Comparison of ENCODE assay signal across 14 mouse cellular contexts in the genomic region with DNA sequence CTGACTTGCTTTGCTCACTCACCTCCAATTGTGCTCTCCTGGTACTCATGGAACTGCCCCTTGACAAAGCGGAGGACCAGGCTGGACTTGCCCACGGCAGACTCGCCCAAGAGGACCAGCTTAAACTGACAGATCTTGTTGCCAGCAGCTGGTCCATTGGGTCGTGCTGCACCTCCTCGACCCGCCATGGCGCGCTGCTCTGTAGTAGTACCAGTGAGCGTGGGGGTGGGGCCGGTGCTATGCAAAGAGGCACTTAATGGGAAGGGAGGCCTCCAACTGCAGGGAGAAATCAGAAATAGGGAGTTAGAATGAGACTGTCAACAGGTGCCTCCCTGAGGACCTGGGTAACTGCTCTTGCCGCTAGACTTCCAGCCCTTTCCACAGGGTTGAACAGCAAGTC. TPM values are rescaled to one million over a fixed set of nuclear protein-coding genes. Genes with fewer than 3 reads are reported as not detected.
DNase-seq lines count a peak whose midpoint lies in the region; ATAC-seq and TF ChIP-seq lines count a peak whose summit lies in the region.
"Had no signal": no experiment of that assay in that cellular context is flagged by ENCODE, and none has a peak within 500 bp of the region (broad histone marks: within the 10 kb centered on the region; RNA-seq: fewer than 3 reads in every experiment).

No protein-coding gene starts in this region.

- no peak overlapping the region for H3K4me3 ChIP-seq in heart, adult 2 months
- no peak overlapping the region for H3K4me3 ChIP-seq in kidney, embryonic 14.5 days (ENCODE audit: low read length)
- H3K4me3 ChIP-seq in G1E (ENCODE audit: low read depth, low read length): 0 out of 2 replicates have a peak overlapping the region, but pooled peaks have one; percentile 2
- H3K4me3 ChIP-seq in liver, postnatal 0 days (ENCODE audit: low read depth, low read length): no peak overlapping the region

- peak overlapping the region; percentile 82 for H3K27ac ChIP-seq in heart, adult 2 months
- no peak overlapping the region for H3K27ac ChIP-seq in kidney, embryonic 14.5 days (ENCODE audit: low read depth, low read length)
- peak overlapping the region; percentile 71 for H3K27ac ChIP-seq in liver, postnatal 0 days (ENCODE audit: low read depth)

- no peak for TF ChIP-seq EP300 in heart, adult 2 months (IDR thresholded peaks at IDR 0.05; ENCODE audit: insufficient read depth, low read depth, low read length)
- no peak for TF ChIP-seq EP300 in liver, postnatal 0 days (IDR thresholded peaks at IDR 0.05; ENCODE audit: low read depth)

- TF ChIP-seq CTCF in heart, adult 2 months (IDR thresholded peaks at IDR 0.05): no peak
- no peak for TF ChIP-seq CTCF in G1E (IDR thresholded peaks at IDR 0.05; ENCODE audit: low read depth, low read length)
- TF ChIP-seq CTCF in liver, postnatal 0 days (IDR thresholded peaks at IDR 0.05; ENCODE audit: low read depth): no peak

- no peaks in the 10 kb centered on the region for H3K27me3 ChIP-seq in heart, adult 2 months (ENCODE audit: control insufficient read depth, insufficient read depth, low read length)
- no peaks in the 10 kb centered on the region for H3K27me3 ChIP-seq in kidney, embryonic 14.5 days (ENCODE audit: control insufficient read depth, insufficient read depth, low read length)
- no peaks in the 10 kb centered on the region for H3K27me3 ChIP-seq in G1E (ENCODE audit: insufficient read depth, low read length)
- H3K27me3 ChIP-seq in liver, postnatal 0 days (ENCODE audit: insufficient read depth, low read length): no peaks in the 10 kb centered on the region

- no peak for ATAC-seq in kidney, embryonic 14.5 days (ENCODE audit: low FRiP score, low TSS enrichment)
- no peak for ATAC-seq in G1E (ENCODE audit: extremely low read depth, insufficient number of reproducible peaks, low FRiP score, poor library complexity, severe bottlenecking)
- no peak for ATAC-seq in liver, postnatal 0 days
- ATAC-seq: forebrain, embryonic 16.5 days had no signal

- H3K9ac ChIP-seq in heart, adult 2 months (ENCODE audit: low read depth, low read length): no peak overlapping the region
- H3K9ac ChIP-seq in kidney, embryonic 14.5 days (ENCODE audit: low read depth, low read length): no peak overlapping the region
- no peak overlapping the region for H3K9ac ChIP-seq in liver, postnatal 0 days (replicated peaks)

- peaks cover 39% of the 10 kb centered on the region for H3K4me1 ChIP-seq in heart, adult 2 months (ENCODE audit: control insufficient read depth, insufficient read depth, low read length)
- peaks cover 12% of the 10 kb centered on the region for H3K4me1 ChIP-seq in kidney, embryonic 14.5 days (ENCODE audit: control insufficient read depth, insufficient read depth, low read length)
- H3K4me1 ChIP-seq in G1E (ENCODE audit: insufficient read depth, low read depth, low read length): peaks cover 84% of the 10 kb centered on the region
- H3K4me1 ChIP-seq in liver, postnatal 0 days (ENCODE audit: insufficient read depth): peaks cover 43% of the 10 kb centered on the region

- peaks cover 40% of the 10 kb centered on the region for H3K36me3 ChIP-seq in heart, adult 2 months (ENCODE audit: control insufficient read depth, insufficient read depth, low read length)
- H3K36me3 ChIP-seq in kidney, embryonic 14.5 days (ENCODE audit: control insufficient read depth, insufficient read depth, low read length): peaks cover 47% of the 10 kb centered on the region
- H3K36me3 ChIP-seq in G1E (replicated peaks): peaks cover 92% of the 10 kb centered on the region
- peaks cover 44% of the 10 kb centered on the region for H3K36me3 ChIP-seq in liver, postnatal 0 days (replicated peaks; ENCODE audit: insufficient read depth, low read length)

- H3K9me3 ChIP-seq in kidney, embryonic 14.5 days (ENCODE audit: control insufficient read depth, low read length): no peaks in the 10 kb centered on the region
- H3K9me3 ChIP-seq in G1E (replicated peaks): no peaks in the 10 kb centered on the region
- no peaks in the 10 kb centered on the region for H3K9me3 ChIP-seq in liver, postnatal 0 days (ENCODE audit: low read length)

- WGBS in heart, adult 2 months: 72% methylated on average over 11 of the region's 11 CpGs
- WGBS in kidney, embryonic 14.5 days: 82% methylated on average over 11 of the region's 11 CpGs
- WGBS in liver, postnatal 0 days (ENCODE audit: insufficient replicate concordance): 84% methylated on average over 11 of the region's 11 CpGs

- intact Hi-C loops in heart, adult 2 months (cut with DNase I): loop anchor here (10.0 kb wide), 2 partner anchors 345 to 455 kb away; a partner anchor contains a TSS

- H3K4me2 ChIP-seq in kidney, embryonic 14.5 days (replicated peaks; ENCODE audit: low read depth, low read length): no peak overlapping the region
- no peak overlapping the region for H3K4me2 ChIP-seq in liver, postnatal 0 days (ENCODE audit: low read depth, low read length)

- H3K79me2 ChIP-seq in heart, adult 2 months (replicated peaks; ENCODE audit: control insufficient read depth, insufficient read depth, low read length): peaks cover 5% of the 10 kb centered on the region

- DNase-seq in heart, adult 2 months: no peak
- no peak for DNase-seq in heart, postnatal 4 days
- peak; percentile 48 for DNase-seq in kidney, postnatal 10 days
- no peak for DNase-seq in G1E (ENCODE audit: low spot score)
- DNase-seq in liver, postnatal 0 days: no peak
- DNase-seq in embryo, embryonic 11 days: no peak
- no peak for DNase-seq in embryo, embryonic 10 days (ENCODE audit: low spot score)
- DNase-seq: cerebellum, adult 2 months; right cerebral cortex, postnatal 25 days had no signal

- no peak for TF ChIP-seq POLR2A in heart, adult 2 months (IDR thresholded peaks at IDR 0.05; ENCODE audit: insufficient read depth, low read depth, low read length)

RNA-seq across cellular contexts. Expression of a gene that starts 6.2 kb away (rescaled TPM):
- not detected for total RNA-seq in heart, adult 2 months (2021)
- 0.50 and 0.62 TPM in 2 replicates for polyA plus RNA-seq in heart, adult 2 months (2012; rRNA removed)
- not detected for total RNA-seq in heart, postnatal 4 days (2021)
- polyA plus RNA-seq in kidney, embryonic 14.5 days (2014; fragmentation: Nextera tagmentation; extraction: Ambion mirVana): 0.47 TPM in 1 of 2 replicates, not detected in the other
- total RNA-seq in G1E (2014; fragmentation: Nextera tagmentation): 2.4 TPM in 1 of 2 replicates, not detected in the other
- 0.22 and 0.35 TPM in 2 replicates for total RNA-seq in G1E (2017)
- polyA plus RNA-seq in G1E (2012): 0.55 and 0.61 TPM in 2 replicates
- polyA plus RNA-seq in liver, postnatal 0 days (2015; fragmentation: Nextera tagmentation; extraction: Ambion mirVana): 0.35 and 0.40 TPM in 2 replicates
- total RNA-seq: gastrocnemius, postnatal 4 days; neutrophil, adult 5-6 weeks had no signal
- polyA plus RNA-seq: cerebellum, adult 2 months; embryonic facial prominence, embryonic 14.5 days; forebrain, embryonic 16.5 days had no signal

RNA-seq across cellular contexts. Expression of a gene that starts 7.6 kb away (rescaled TPM):
- total RNA-seq in heart, adult 2 months (2021): 10 to 100 TPM; 13.1 to 14.0 TPM
- polyA plus RNA-seq in heart, adult 2 months (2012; rRNA removed): 18.9 and 21.7 TPM in 2 replicates
- total RNA-seq in heart, postnatal 4 days (2021): 10 to 100 TPM; 17.5 to 18.0 TPM
- 44.3 and 74.5 TPM in 2 replicates for polyA plus RNA-seq in kidney, embryonic 14.5 days (2014; fragmentation: Nextera tagmentation; extraction: Ambion mirVana)
- total RNA-seq in G1E (2014; fragmentation: Nextera tagmentation) (46.8 and 47.0 TPM in 2 replicates), G1E (2017) (17.9 and 18.8 TPM in 2 replicates)
- polyA plus RNA-seq in G1E (2012): 93.4 and 94.2 TPM in 2 replicates
- polyA plus RNA-seq in liver, postnatal 0 days (2015; fragmentation: Nextera tagmentation; extraction: Ambion mirVana): 8.5 and 9.2 TPM in 2 replicates

RNA-seq across cellular contexts. Expression of a gene that starts 15.8 kb away (rescaled TPM):
- total RNA-seq in heart, adult 2 months (2021): under 1 TPM; 0.55 to 0.70 TPM
- 2.8 and 3.0 TPM in 2 replicates for polyA plus RNA-seq in heart, adult 2 months (2012; rRNA removed)
- total RNA-seq in heart, postnatal 4 days (2021): under 1 TPM; 0.62 to 0.83 TPM
- polyA plus RNA-seq in kidney, embryonic 14.5 days (2014; fragmentation: Nextera tagmentation; extraction: Ambion mirVana): 3.2 TPM in 2 replicates
- 1.4 and 2.0 TPM in 2 replicates for total RNA-seq in G1E (2014; fragmentation: Nextera tagmentation)
- total RNA-seq in G1E (2017): 4.2 and 4.7 TPM in 2 replicates
- 2.6 TPM in 2 replicates for polyA plus RNA-seq in G1E (2012)
- 3.9 and 4.5 TPM in 2 replicates for polyA plus RNA-seq in liver, postnatal 0 days (2015; fragmentation: Nextera tagmentation; extraction: Ambion mirVana)

RNA-seq across cellular contexts. Expression of a gene that starts 18.1 kb away (rescaled TPM):
- total RNA-seq in heart, adult 2 months (2021): 10 to 100 TPM; 53.0 to 56.3 TPM
- 69.3 and 97.8 TPM in 2 replicates for polyA plus RNA-seq in heart, adult 2 months (2012; rRNA removed)
- total RNA-seq in heart, postnatal 4 days (2021): 10 to 100 TPM; 78.8 to 83.6 TPM
- 46.8 and 92.8 TPM in 2 replicates for polyA plus RNA-seq in kidney, embryonic 14.5 days (2014; fragmentation: Nextera tagmentation; extraction: Ambion mirVana)
- 181 and 202 TPM in 2 replicates for total RNA-seq in G1E (2014; fragmentation: Nextera tagmentation)
- 153 and 173 TPM in 2 replicates for total RNA-seq in G1E (2017)
- 362 and 429 TPM in 2 replicates for polyA plus RNA-seq in G1E (2012)
- polyA plus RNA-seq in liver, postnatal 0 days (2015; fragmentation: Nextera tagmentation; extraction: Ambion mirVana): 16.6 and 17.0 TPM in 2 replicates

RNA-seq across cellular contexts. Expression of a gene that starts 27.6 kb away (rescaled TPM):
- under 1 TPM; 0.34 to 0.48 TPM for total RNA-seq in heart, adult 2 months (2021)
- polyA plus RNA-seq in heart, adult 2 months (2012; rRNA removed): 0.59 and 0.61 TPM in 2 replicates
- under 1 TPM; 0.56 to 0.60 TPM for total RNA-seq in heart, postnatal 4 days (2021)
- polyA plus RNA-seq in kidney, embryonic 14.5 days (2014; fragmentation: Nextera tagmentation; extraction: Ambion mirVana): 0.40 and 0.50 TPM in 2 replicates
- not detected in 2 replicates for total RNA-seq in G1E (2014; fragmentation: Nextera tagmentation)
- 0.11 and 0.23 TPM in 2 replicates for total RNA-seq in G1E (2017)
- not detected in 2 replicates for polyA plus RNA-seq in G1E (2012)
- polyA plus RNA-seq in liver, postnatal 0 days (2015; fragmentation: Nextera tagmentation; extraction: Ambion mirVana): not detected in 2 replicates
- total RNA-seq: neutrophil, adult 5-6 weeks had no signal
